Mouse (Mus musculus): ENCODE results near the gene Usp29. TPM values are rescaled to one million over a fixed set of nuclear protein-coding genes. Genes with fewer than 3 reads are reported as not detected.
A peak's percentile ranks its signal among the peaks of the same experiment; 100 is the strongest.

The Usp29 gene
- polyA plus RNA-seq, 1 experiment from 2014 or later: 35.8 TPM

MicroRNAs within 50 kb of the gene (microRNA counts, 519-probe panel; counts per million panel counts)
- 870 counts per million, percentile 21 among the panel's probes with 10 or more counts for microRNA mmu-miR-3099

Small RNA genes within 50 kb of the gene (microRNA-seq; reads per million reads assigned to microRNA genes)
- 785 reads per million, percentile 77 among the genes with 10 or more reads in this experiment for gene Mir3099

Other genes with a start within 250 kb of the Usp29 start
- not detected in 2 replicates for gene Olfr5, start 243.6 kb upstream of the Usp29 start, polyA plus RNA-seq (2015; fragmentation: Nextera tagmentation; extraction: Ambion mirVana)
- not detected in 2 replicates for gene Olfr1347, start 230.8 kb upstream of the Usp29 start, polyA plus RNA-seq (2015; fragmentation: Nextera tagmentation; extraction: Ambion mirVana)
- gene Olfr1348, start 221.8 kb upstream of the Usp29 start, polyA plus RNA-seq (2015; fragmentation: Nextera tagmentation; extraction: Ambion mirVana): not detected in 2 replicates
- gene Olfr1349, start 207.6 kb upstream of the Usp29 start, polyA plus RNA-seq (2015; fragmentation: Nextera tagmentation; extraction: Ambion mirVana): not detected in 2 replicates
- not detected in 2 replicates for gene Olfr1350, start 165.7 kb upstream of the Usp29 start, polyA plus RNA-seq (2015; fragmentation: Nextera tagmentation; extraction: Ambion mirVana)
- gene Zim1, start 34.1 kb upstream of the Usp29 start, polyA plus RNA-seq (2015; fragmentation: Nextera tagmentation; extraction: Ambion mirVana): 7.6 and 8.4 TPM in 2 replicates
- gene Peg3, start 147 bp upstream of the Usp29 start, polyA plus RNA-seq (2015; fragmentation: Nextera tagmentation; extraction: Ambion mirVana): 103 and 117 TPM in 2 replicates